Mouse (Mus musculus): ENCODE data around the gene Dnm2. TPM values are rescaled to one million over a fixed set of nuclear protein-coding genes. Genes with fewer than 3 reads are reported as not detected.
"Not testable (repeated sequence)": the region's sequence is repeated elsewhere in the genome, so short reads cannot be mapped to it uniquely, and the experiment has no call there.

The Dnm2 gene
- polyA plus RNA-seq, 1 experiment: 67.9 TPM

DNA sequence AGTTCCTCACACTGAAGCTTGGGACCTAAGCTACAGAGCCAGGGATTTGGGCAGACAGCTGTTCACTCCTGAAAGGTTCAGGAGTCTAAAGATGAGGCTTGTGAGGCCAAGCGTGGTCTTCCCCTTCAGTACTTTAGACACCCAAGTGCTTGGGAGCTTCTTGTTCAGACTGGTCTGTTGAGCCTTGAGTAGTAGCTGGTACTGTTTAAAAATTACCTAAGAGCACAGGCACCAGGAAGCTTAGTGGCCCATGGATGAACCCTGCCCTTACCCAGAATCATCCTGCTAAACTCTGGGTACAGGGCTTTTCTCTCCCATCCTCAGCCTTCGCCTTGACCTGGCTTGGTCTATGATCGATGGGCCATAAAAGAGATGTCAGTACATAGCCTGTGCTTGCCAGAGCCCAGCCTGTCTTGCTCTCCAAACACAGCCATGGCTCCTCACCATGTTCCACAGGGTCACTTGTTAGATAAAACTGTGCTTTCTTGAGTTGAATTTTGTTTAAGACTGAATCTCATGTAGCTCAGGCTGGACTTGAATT is 35.8 kb downstream of the Dnm2 start:
- Histone ChIP-seq H3K27ac (ENCODE audit: insufficient read depth, low read length) (no peak overlapping the region), H3K4me1 (ENCODE audit: control insufficient read depth, insufficient read depth, low read length) (peaks cover 18% of the 10 kb centered on the region), H3K4me3 (ENCODE audit: insufficient read depth, low read length) (no peak overlapping the region)
- TF ChIP-seq POLR2A (IDR thresholded peaks at IDR 0.05; ENCODE audit: extremely low read depth, insufficient read depth, low read length) (no peak), CTCF (IDR thresholded peaks at IDR 0.05; ENCODE audit: extremely low read depth, insufficient read depth, low read length) (no peak)

DNA sequence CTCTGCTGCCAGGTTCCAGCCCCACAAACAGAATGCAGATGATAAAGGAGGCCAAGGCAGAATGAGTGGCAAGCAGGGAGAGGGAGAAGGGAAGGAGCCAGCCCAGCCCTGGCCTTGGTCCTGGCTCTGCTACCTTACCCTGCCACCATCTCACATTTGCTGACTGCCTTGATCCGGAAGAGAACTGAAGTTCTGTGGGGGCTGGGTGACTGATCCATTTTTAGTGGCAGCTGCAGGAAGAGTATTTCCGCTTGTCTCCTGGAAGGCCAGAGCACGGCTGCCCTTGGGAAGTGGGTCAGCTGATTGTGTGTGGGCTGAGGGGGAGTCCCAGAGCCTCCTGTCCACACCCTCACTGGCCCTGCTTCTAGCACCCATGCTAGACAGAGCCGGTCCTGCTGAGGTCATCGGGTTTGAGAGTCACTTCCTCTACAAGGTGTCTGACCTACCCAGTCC is 38.5 kb downstream of the Dnm2 start:
- Histone ChIP-seq H3K4me1 (ENCODE audit: control insufficient read depth, insufficient read depth, low read length) (peaks cover 16% of the 10 kb centered on the region), H3K4me3 (ENCODE audit: insufficient read depth, low read length) (no peak overlapping the region), H3K27ac (ENCODE audit: insufficient read depth, low read length) (peak overlapping the region; percentile 9)
- no peak for TF ChIP-seq CTCF (IDR thresholded peaks at IDR 0.05; ENCODE audit: extremely low read depth, insufficient read depth, low read length)
- no peak for TF ChIP-seq POLR2A (IDR thresholded peaks at IDR 0.05; ENCODE audit: extremely low read depth, insufficient read depth, low read length)

DNA sequence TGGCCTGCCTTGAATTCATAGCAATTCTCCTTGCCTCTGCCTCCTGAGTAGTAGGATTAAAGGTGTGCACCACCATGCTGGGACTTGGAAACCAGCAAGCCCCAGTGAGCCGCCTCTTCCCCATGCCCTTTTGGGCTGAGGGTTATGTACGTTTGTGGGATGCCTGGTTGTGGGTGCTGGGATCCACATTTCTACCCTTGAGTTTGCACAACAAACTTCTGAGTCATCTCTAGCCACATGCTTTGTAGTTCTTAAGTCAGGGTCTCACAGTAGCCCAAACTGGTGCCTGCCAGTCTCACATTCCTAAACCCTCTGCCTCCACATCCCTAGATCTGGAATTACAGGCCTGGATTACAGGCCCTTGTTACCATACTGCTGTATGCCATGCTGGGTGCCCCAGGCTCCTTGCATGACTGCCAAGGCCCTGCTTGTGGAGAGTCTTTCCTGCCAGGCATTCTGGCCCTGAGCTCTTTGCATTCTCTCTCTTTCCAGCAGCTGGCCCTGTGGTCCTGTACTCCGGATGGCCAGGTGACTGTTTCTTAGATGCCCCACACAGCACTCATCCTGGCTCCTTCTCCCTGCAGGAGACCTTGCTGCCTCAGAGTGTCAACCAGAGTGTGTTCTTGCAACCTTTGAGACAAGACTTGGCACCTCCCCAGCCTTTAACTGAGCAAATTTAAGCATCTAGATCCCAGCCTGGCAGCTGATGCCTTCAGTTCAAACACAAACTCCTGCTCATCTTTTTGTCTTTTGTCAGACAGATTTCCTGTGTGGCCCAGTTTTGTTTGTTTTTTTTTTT is 39.3 kb downstream of the Dnm2 start:
- H3K27ac ChIP-seq (ENCODE audit: insufficient read depth, low read length): peak overlapping the region; percentile 9
- TF ChIP-seq POLR2A (IDR thresholded peaks at IDR 0.05; ENCODE audit: extremely low read depth, insufficient read depth, low read length) (no peak), CTCF (IDR thresholded peaks at IDR 0.05; ENCODE audit: extremely low read depth, insufficient read depth, low read length) (no peak)
- H3K4me3 ChIP-seq (ENCODE audit: insufficient read depth, low read length): no peak overlapping the region
- H3K4me1 ChIP-seq (ENCODE audit: control insufficient read depth, insufficient read depth, low read length): peaks cover 16% of the 10 kb centered on the region

DNA sequence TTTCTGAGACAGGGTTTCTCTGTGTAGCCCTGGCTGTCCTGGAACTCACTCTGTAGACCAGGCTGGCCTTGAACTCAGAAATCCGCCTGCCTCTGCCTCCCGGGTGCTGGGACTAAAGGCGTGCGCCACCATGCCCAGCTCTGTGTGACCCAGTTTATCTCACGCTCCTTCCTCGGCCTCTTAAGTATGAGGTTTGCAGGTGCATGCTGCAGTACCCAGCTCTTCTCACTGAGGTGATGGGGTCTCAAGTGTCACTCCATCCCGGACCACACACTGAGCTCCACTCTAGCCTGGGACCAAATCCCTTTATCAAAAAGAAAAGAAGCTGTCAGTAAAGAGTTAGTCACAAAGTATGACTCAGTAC is 39.8 kb downstream of the Dnm2 start:
- H3K27ac ChIP-seq (ENCODE audit: insufficient read depth, low read length); H3K4me3 ChIP-seq (ENCODE audit: insufficient read depth, low read length): not testable (repeated sequence)
- H3K4me1 ChIP-seq (ENCODE audit: control insufficient read depth, insufficient read depth, low read length): peaks cover 16% of the 10 kb centered on the region

DNA sequence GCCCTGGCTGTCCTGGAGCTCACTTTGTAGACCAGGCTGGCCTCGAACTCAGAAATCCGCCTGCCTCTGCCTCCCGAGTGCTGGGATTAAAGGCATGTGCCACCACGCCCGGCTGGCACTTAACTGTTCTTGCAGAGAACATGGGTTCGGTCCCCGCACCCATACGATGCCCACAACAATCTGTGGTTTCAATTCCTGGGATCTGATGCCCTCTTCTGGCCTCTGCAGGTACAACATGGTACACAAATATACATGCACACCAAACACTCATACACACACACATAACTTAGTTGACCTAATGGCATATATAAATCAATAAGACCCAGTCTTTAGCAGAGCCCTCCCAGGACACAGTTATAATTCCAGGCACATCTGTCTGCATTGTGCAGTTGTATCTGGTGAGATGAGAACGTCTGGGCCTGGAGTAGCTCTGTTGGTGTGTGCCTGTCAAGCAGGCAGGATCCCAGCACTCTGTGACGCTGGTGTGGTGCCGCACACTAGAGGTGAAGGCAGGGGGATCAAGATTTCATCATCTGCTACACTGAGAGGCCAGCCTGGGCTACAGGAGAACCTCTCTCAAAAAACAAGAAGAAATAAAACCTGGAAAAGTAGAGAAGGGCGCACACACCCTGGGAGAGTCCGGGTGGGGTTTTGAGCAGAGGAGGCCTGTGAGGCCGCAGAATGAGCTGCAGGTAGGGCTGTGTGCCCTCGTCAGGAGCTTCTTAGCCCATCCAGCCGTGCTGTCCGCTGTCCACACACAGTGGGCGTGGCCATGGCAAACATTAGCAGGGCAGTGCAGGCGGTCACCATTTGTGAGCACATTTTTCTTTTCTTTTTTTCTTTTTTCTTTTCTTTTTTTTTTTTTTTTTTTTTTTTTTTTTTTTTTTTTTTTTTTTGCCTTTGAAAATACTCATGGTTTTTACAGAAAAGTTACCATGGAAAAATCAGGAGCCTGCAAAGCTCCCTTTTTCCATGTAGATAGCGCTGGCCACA is 44.6 kb downstream of the Dnm2 start:
- Histone ChIP-seq H3K27ac (ENCODE audit: insufficient read depth, low read length) (no peak overlapping the region), H3K4me1 (ENCODE audit: control insufficient read depth, insufficient read depth, low read length) (peaks cover 3% of the 10 kb centered on the region; the same call in 1 of the 2 replicates), H3K4me3 (ENCODE audit: insufficient read depth, low read length) (no peak overlapping the region)
- TF ChIP-seq CTCF (IDR thresholded peaks at IDR 0.05; ENCODE audit: extremely low read depth, insufficient read depth, low read length) (peak; percentile 47), POLR2A (IDR thresholded peaks at IDR 0.05; ENCODE audit: extremely low read depth, insufficient read depth, low read length) (no peak)

DNA sequence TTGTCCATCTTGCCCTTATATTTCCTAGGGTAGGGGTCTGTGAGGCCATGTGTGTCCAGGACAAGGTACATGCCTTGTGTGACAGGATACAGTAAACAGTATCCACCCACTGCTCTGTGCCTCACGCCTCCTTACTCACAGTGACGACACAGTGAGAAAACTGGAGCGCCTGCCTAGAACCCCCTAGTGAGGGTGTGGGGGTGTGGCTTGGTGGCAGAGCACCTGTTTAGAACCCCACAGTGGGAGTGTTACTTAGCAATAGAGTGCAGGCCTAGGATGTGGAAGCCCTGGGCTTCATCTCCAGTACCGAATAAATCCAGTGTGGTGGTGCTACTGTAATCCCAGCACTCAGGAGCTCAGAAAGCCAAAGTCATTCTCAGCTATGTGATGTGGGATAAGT is 48.2 kb downstream of the Dnm2 start:
- TF ChIP-seq POLR2A (IDR thresholded peaks at IDR 0.05; ENCODE audit: extremely low read depth, insufficient read depth, low read length) (no peak), CTCF (IDR thresholded peaks at IDR 0.05; ENCODE audit: extremely low read depth, insufficient read depth, low read length) (no peak)
- peaks cover 3% of the 10 kb centered on the region; the same call in 1 of the 2 replicates for H3K4me1 ChIP-seq (ENCODE audit: control insufficient read depth, insufficient read depth, low read length)
- no peak overlapping the region for H3K4me3 ChIP-seq (ENCODE audit: insufficient read depth, low read length)
- H3K27ac ChIP-seq (ENCODE audit: insufficient read depth, low read length): no peak overlapping the region

DNA sequence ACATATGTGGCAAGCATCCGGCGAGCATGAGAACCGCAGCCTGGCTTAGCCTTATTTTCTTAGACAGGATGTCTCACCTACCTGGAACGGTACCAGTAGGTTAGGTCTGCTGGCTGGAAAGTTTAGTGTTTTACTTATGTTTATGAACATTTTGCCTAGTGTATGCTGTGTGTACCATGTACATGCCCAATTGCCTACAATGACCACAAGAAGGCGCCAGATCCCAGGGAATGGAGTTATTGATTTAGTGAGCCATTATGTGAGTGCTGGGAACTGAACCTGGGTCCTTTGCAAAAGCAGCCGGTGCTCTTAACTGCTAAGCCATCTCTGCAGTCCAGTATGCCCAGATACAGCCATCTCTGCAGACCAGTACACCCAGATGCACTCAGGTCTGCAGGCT is 53.0 kb downstream of the Dnm2 start:
- peaks cover 3% of the 10 kb centered on the region; the same call in 1 of the 2 replicates for H3K4me1 ChIP-seq (ENCODE audit: control insufficient read depth, insufficient read depth, low read length)
- no peak overlapping the region for H3K27ac ChIP-seq (ENCODE audit: insufficient read depth, low read length)
- 0 out of 2 replicates have a peak, but pooled peaks have one; percentile 5 for TF ChIP-seq CTCF (IDR thresholded peaks at IDR 0.05; ENCODE audit: extremely low read depth, insufficient read depth, low read length)
- TF ChIP-seq POLR2A (IDR thresholded peaks at IDR 0.05; ENCODE audit: extremely low read depth, insufficient read depth, low read length): no peak
- no peak overlapping the region for H3K4me3 ChIP-seq (ENCODE audit: insufficient read depth, low read length)

DNA sequence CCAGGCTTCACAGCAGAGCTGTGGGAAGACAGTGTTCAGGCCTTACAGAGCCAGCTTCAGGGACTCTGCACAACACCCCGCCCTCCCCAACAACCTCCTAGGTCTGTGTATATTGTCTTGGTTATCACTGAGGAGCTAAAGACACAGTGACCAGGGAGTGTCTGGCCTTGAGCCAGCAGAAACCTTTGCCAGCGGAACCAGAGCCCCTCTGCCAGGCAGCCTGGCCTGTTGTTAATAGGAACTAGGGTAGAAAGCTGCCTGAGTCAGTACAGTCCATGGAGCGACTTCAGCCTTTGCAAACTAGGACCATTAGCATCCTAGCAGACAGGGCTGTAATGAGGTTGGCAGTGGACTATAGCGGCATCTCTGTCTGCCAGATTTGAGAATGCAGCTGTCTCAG is 59.4 kb downstream of the Dnm2 start:
- Histone ChIP-seq H3K27ac (ENCODE audit: insufficient read depth, low read length) (no peak overlapping the region), H3K4me3 (ENCODE audit: insufficient read depth, low read length) (no peak overlapping the region), H3K4me1 (ENCODE audit: control insufficient read depth, insufficient read depth, low read length) (no peaks in the 10 kb centered on the region)
- TF ChIP-seq POLR2A (IDR thresholded peaks at IDR 0.05; ENCODE audit: extremely low read depth, insufficient read depth, low read length) (no peak), CTCF (IDR thresholded peaks at IDR 0.05; ENCODE audit: extremely low read depth, insufficient read depth, low read length) (no peak)

DNA sequence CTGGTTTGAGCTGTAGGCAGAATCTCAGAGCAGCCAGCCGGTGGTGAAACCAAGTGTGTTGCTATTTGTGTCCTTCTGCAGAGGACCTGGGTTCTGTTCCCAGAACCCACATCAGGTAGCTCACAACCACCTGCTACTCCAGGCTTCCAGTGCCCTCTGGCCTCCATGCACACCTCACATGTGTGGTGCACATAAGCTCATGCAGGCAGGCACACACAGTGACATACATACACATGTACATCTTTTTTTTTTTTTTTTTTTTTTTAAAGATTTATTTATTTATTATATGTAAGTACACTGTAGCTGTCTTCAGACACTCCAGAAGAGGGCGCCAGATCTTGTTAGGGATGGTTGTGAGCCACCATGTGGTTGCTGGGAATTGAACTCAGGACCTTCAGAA is 63.5 kb downstream of the Dnm2 start:
- H3K27ac ChIP-seq (ENCODE audit: insufficient read depth, low read length); H3K4me1 ChIP-seq (ENCODE audit: control insufficient read depth, insufficient read depth, low read length); H3K4me3 ChIP-seq (ENCODE audit: insufficient read depth, low read length): not testable (repeated sequence)
